Mouse (Mus musculus) adrenal gland (tissue): ENCODE data around the gene Trim39.
"Not testable (repeated sequence)": the region's sequence is repeated elsewhere in the genome, so short reads cannot be mapped to it uniquely, and the experiment has no call there.

ENCODE experiments used
- intact Hi-C: fragments of 180-260 bp; cut with DNase I; formaldehyde crosslinking; loops from one replicate; pipeline ENCODE4 v1.15.1; 2025

Trim39 gene

GRCm38 (mm10) chr17:36252250-36252876, 19.7 kb downstream of the Trim39 start:
- intact Hi-C loops: no loop called here

GRCm38 (mm10) chr17:36248886-36249285, 23.2 kb downstream of the Trim39 start:
- intact Hi-C loops: no loop called here

DNA sequence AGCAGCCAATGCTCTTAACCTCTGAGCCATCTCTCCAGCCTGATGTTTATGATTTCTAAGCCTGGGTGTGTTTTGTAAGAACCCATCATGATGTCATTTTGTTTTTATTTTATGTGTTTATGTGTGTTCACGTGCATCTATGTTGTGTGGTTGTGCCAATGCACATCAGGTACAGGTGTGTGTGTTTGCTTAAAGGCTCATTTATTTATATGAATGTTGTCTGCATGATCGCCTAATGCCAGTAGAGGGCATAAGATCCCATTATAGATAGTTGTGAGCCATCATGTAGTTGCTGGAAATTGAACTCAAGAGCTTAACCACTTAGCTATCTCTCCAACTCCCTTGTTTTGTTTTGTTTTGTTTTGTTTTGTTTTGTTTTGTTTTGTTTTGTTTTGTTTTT, 26.3 kb downstream of the Trim39 start:
- intact Hi-C loops: no loop called here

DNA sequence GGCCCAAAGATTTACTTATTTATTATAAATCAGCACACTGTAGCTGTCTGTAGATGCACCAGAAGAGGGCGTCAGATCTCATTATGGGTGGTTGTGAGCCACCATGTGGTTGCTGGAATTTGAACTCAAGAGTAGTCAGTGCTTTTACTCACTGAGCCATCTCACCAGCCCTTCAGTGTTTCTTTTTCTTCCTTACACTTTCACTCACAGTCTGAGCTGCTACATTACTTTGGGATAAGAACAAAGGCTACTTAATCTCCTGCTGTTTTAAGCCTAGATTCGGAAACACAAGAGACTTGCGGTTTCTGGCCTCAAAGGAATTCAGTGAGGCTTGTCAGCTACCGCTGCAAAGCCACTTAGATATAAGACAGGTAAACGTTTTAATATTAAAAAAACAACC, 28.0 kb downstream of the Trim39 start:
- intact Hi-C loops: no loop called here

- intact Hi-C loops: no loop called here
Observed at GRCm38 (mm10) chr17:36240637-36241213, 31.3 kb downstream of the Trim39 start.

GRCm38 (mm10) chr17:36237321-36237921, 34.6 kb downstream of the Trim39 start:
- intact Hi-C loops: no loop called here

DNA sequence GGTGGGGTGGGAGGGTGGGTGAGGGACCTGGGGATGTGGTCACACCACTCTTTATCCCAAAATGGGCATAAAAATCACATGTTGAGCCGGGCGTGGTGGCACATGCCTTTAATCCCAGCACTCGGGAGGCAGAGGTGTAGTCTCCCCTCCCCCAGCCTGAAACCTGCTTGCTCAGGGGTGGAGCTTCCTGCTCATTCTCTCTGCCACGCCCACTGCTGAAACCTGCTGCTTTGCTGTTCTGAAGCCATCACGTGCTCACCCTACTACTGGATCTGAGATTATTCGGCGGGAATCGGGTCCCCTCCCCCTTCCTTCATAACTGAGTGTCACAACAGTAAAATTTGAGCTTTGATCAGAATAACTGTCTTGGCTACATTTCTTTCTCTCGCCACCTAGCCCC, 36.7 kb downstream of the Trim39 start:
- intact Hi-C loops: not testable (repeated sequence)

- intact Hi-C loops: no loop called here
Observed at GRCm38 (mm10) chr17:36233572-36233971, 38.5 kb downstream of the Trim39 start.

DNA sequence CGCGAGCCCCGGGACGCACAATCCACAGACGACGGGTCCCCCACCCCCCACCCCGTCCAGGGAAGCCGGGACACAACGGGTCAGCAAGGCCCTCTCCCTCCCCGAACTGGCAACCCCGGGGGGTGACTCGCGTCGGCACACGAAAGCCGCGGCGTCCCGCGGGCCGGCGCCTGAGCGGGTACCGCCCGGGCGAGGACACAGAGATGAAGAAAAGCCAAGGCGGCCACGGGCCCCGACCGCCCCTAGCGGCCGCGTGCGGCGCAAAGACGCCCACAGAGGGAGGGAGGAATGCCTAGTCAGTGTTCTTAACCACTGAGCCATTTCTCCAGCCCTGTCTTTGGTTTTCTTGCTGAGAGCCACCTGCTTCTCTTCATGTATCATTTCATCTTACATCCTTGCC, 40.7 kb downstream of the Trim39 start:
- intact Hi-C loops: no loop called here

- intact Hi-C loops: no loop called here
Observed at GRCm38 (mm10) chr17:36229046-36229445, 43.0 kb downstream of the Trim39 start.

DNA sequence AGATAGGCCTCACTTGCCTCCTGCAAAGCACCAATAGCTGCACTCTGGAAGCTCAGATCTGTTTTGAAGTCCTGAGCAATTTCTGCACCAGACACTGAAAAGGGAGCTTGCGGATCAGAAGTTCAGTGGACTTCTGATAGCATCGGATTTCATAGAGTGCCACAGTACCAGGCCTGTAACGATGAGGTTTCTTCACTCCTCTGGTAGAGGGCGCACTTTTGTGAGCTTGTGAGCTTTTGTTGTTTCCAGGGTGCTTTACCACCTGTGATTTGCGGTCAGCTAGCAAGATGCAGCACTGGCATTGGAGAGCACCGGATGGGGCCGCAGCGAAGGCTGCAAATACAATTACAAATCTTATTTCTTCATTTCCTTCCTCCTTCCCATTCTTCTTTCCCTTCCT, 45.1 kb downstream of the Trim39 start:
- intact Hi-C loops: no loop called here

DNA sequence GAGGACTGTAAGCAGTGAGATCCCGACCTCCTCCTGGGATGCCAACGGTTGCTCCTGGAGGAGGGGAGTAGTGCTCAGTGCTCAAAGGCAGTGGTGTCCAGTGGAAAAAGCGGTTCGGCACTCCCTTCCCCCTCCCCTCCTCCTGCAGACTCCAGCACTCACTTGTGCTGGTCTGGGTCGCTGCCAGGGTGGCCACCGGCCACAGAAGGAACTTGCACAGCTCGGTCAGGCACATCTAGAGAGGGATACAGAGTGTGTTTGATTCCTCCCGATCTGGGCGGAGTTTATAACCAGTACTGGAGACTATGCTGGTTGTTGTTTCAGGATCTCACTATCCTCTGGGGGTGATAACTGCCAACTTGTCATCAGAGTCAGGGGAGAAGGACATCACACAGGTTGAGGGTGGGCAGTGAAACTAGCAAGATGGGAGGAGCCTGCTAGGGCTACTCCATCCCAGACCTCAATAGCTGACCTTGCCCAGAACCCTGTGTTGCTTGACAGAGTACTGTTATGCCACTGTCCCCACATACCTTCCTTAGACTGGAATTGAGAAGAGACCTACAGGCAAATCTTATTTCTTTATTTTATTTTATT, 46.7 kb downstream of the Trim39 start:
- intact Hi-C loops: no loop called here

GRCm38 (mm10) chr17:36224451-36224850, 47.6 kb downstream of the Trim39 start:
- intact Hi-C loops: no loop called here

DNA sequence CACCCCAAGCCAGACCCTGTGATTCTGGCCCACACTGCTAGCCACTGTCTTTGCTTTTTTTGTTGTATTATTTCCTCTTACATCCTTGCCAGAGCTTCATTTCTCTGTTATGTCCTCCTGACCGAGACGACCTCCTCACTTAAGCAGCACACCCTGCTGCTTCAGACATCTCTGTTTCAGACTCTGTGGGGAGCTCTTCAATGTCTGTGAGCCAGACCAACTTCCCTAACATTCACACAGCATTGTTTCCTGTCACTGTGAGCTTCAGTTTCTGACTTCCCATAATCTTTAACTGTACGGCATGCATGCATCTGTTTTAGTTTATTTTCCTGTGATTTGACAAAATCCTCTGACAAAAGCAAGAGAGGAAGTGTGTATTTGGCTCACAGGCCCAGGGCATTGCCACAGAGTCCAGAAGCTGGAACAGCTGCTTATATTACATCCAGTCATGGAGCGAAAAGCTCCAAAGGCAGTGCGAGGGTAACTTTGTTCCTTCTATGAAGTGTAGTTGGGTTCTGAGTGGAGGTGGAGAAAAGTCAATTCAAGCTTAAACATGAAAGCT, 53.4 kb downstream of the Trim39 start:
- intact Hi-C loops: no loop called here

DNA sequence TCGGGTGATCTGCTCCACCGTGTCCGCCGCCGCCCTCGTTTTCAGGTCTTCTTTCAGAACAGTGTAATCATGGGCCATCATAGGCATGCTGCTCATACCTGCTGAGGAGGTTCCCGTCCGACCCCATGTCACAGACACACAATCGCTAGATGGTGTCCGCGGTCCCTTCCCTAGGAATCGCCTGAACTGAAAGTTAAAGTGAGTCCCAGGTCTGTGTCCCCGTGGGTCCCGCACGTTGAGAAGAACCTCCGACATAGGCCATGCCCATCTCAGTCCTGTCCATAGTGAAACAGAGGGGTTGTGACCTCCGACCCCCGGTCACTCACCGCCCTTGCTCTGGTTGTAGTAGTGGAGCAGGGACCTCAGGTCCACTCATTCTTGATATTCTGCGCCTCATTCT, 56.5 kb downstream of the Trim39 start:
- intact Hi-C loops: no loop called here
